Mouse (Mus musculus) heart, embryonic 15.5 days (tissue): ENCODE data around the gene Wdr20. TPM values are rescaled to one million over a fixed set of nuclear protein-coding genes. Genes with fewer than 3 reads are reported as not detected.
A peak's percentile ranks its signal among the peaks of the same experiment; 100 is the strongest.

Experiments
- ATAC-seq: fragments of 200-750 bp; cut with Nextera tagmentation; replicated peaks from 2 replicates; pipeline ENCODE4 v1.8.0; 2017; ENCODE audit warnings: low read depth, moderate TSS enrichment; ENCODE audit not compliant: insufficient number of reproducible peaks, insufficient read depth, low FRiP score
- H3K27ac ChIP-seq: fragments of 300-500 bp; sonication (generic); 2 replicates; pipeline ENCODE4 v1.5.1; 2015; ENCODE audit warnings: mild to moderate bottlenecking, inconsistent platforms
- H3K27me3 ChIP-seq: fragments of 300-500 bp; sonication (generic); 2 replicates; pipeline ENCODE4 v1.6.1; 2015; ENCODE audit warnings: inconsistent platforms
- H3K36me3 ChIP-seq: fragments of 300-500 bp; sonication (generic); 2 replicates; pipeline ENCODE4 v1.6.1; 2015; ENCODE audit warnings: mild to moderate bottlenecking, inconsistent platforms
- H3K4me1 ChIP-seq: fragments of 300-500 bp; sonication (generic); replicated peaks from 2 replicates; pipeline ENCODE4 v1.6.1; 2015; ENCODE audit warnings: inconsistent platforms
- H3K4me2 ChIP-seq: fragments of 300-500 bp; sonication (generic); 2 replicates; pipeline ENCODE4 v1.6.1; 2015; ENCODE audit warnings: inconsistent platforms, mild to moderate bottlenecking, moderate library complexity
- H3K4me3 ChIP-seq: fragments of 300-500 bp; sonication (generic); 2 replicates; pipeline ENCODE4 v1.5.1; 2015; ENCODE audit warnings: mild to moderate bottlenecking, inconsistent platforms
- H3K9ac ChIP-seq: fragments of 300-500 bp; sonication (generic); 2 replicates; pipeline ENCODE4 v1.6.1; 2015; ENCODE audit warnings: mild to moderate bottlenecking, inconsistent platforms
- H3K9me3 ChIP-seq: fragments of 300-500 bp; sonication (generic); replicated peaks from 2 replicates; pipeline ENCODE4 v1.6.1; 2016; ENCODE audit warnings: inconsistent platforms
- WGBS: fragments of 180-500 bp; shearing (Covaris S2); methylation state at CpG from one replicate; pipeline ENCODE4 v1.1.7; 2015; ENCODE audit warnings: mixed read lengths; 5-methylcytosine and 5-hydroxymethylcytosine counted together
- polyA plus RNA-seq: library from polyadenylated mRNA; unstranded; fragments of >200 nt; fragmentation: Nextera tagmentation; extraction: Ambion mirVana; gene quantifications from 2 replicates; pipeline ENCODE4 v1.2.1, GENCODE M21; 2015

The Wdr20 gene
- polyA plus RNA-seq, 1 experiment from 2014 or later, result 14.7 TPM

DNA sequence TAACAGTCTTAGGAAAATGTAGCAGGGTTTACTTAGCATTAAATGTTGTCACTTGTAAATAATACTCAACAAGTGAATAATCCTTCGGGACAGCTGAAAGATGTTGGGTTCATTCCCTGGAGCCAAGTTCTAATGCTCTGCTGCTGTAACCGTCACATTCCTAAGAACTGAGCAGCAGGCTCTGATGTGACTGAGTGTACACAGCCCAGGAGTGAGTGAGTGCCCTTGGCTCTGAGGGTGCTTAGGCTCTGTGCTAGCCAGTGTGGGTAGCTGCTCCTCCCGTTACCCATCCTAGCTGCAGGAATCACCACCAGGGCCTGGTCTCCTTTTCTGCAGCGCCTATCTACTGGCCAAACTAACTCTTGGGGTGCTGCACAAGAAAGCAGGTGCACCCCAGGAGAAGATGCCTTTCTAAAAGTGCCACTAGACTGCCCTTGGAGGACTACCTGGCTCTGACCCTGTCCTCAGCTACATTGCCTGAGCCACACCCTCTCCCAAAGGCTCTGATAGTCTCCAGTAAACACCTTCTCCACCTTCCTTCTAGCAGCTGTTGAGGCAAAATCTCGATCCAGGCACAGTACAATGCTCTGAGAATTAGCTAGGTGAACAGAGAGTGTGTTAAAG lies 65.0 kb downstream of the Wdr20 start:
- ATAC-seq, result no peak
- no peak overlapping the region for H3K4me2 ChIP-seq
- H3K9me3 ChIP-seq, result no peaks in the 10 kb centered on the region
- 84% methylated on average over 5 of the region's 5 CpGs for WGBS
- H3K27me3 ChIP-seq, result no peaks in the 10 kb centered on the region
- no peak overlapping the region for H3K27ac ChIP-seq
- H3K9ac ChIP-seq, result no peak overlapping the region
- H3K4me3 ChIP-seq, result no peak overlapping the region
- H3K36me3 ChIP-seq, result no peaks in the 10 kb centered on the region
- peaks cover 30% of the 10 kb centered on the region for H3K4me1 ChIP-seq

DNA sequence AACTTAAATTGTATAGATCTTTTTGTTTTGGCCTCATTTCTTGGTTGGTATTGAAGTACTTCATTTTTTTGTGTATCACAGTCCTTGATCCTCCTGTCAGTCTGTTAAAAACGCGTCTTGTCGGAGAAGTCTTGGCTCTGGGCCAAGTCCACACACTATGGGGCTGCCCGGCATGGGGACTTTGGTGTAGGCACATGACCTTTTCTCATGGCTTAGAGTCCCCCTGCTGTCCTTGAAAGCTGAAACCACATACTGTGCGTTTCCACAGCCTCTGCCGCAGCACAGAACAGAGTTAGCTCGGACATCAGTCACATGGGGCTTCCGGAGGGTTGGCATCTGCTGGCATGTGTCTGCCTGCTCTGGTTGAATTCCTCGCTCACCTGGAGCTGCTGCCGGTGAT lies 66.5 kb downstream of the Wdr20 start:
- no peak overlapping the region for H3K4me2 ChIP-seq
- H3K27me3 ChIP-seq, result no peaks in the 10 kb centered on the region
- H3K27ac ChIP-seq, result peak overlapping the region; percentile 65
- peaks cover 21% of the 10 kb centered on the region for H3K4me1 ChIP-seq
- no peaks in the 10 kb centered on the region for H3K9me3 ChIP-seq
- peak overlapping the region; percentile 12; the same call in 1 of the 2 replicates for H3K4me3 ChIP-seq
- H3K36me3 ChIP-seq, result no peaks in the 10 kb centered on the region
- no peak overlapping the region for H3K9ac ChIP-seq
- 25% methylated on average over 10 of the region's 10 CpGs for WGBS
- peak; percentile 69 for ATAC-seq

DNA sequence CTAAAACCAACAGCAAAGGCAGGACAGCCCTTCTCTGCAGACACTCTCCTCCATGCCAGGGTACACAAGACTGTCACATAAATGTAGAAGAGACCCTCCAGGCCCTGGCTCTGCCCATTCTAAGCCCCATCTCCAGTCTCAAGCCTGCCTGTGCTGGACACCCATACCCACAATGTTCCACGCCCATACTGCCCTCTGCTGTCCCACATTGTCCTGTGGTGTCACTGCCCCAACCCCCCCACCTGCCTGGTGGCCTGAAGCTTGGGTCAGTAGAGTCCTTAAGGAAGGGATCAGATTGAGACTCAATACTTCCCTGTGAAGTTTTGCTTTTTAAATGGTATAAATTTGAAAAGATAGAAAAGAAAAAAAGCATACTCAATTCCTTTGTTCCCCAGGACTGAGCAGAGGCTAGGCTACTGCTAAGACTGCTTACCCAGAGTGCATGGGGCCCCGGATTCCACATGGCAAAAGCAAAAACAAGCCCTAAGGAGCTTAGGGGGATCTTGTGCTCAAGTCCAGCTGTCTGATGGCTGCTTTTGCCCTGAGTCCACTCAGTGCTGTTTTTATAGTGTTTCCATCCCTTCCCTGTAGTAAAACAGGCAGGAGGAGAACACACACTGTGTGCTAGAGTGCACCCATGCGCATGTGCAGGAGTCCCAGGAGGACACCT lies 68.7 kb downstream of the Wdr20 start:
- Histone ChIP-seq H3K4me1 (peaks cover 17% of the 10 kb centered on the region), H3K36me3 (no peaks in the 10 kb centered on the region), H3K4me2 (no peak overlapping the region), H3K27me3 (no peaks in the 10 kb centered on the region), H3K4me3 (no peak overlapping the region), H3K9me3 (no peaks in the 10 kb centered on the region), H3K27ac (no peak overlapping the region), H3K9ac (no peak overlapping the region)
- WGBS, result 82% methylated on average over 3 of the region's 3 CpGs
- no peak for ATAC-seq

DNA sequence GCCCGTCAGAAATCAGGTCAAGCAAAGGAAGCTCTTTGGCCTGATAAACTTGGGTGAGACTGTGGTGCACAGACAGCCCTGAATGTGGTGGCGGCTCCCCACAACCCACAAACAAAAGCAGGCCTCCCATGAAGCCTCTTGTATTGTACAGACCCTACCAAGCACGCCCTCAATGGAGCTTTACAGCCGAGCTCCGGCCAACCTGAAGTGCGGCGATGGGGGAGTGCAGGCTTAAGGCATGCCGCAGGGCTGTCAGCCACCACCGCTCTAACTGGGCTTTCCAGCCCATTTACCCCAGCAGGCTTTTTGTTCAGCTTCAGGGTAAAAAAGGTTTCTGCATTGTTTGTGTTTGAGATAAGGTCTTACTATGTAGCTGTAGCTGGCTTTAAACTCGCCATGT lies 70.7 kb downstream of the Wdr20 start:
- 76% methylated on average over 10 of the region's 10 CpGs for WGBS
- Histone ChIP-seq H3K4me3 (no peak overlapping the region), H3K9ac (no peak overlapping the region), H3K36me3 (no peaks in the 10 kb centered on the region), H3K27ac (no peak overlapping the region), H3K27me3 (no peaks in the 10 kb centered on the region), H3K4me1 (peaks cover 11% of the 10 kb centered on the region), H3K9me3 (no peaks in the 10 kb centered on the region), H3K4me2 (no peak overlapping the region)
- ATAC-seq, result no peak

DNA sequence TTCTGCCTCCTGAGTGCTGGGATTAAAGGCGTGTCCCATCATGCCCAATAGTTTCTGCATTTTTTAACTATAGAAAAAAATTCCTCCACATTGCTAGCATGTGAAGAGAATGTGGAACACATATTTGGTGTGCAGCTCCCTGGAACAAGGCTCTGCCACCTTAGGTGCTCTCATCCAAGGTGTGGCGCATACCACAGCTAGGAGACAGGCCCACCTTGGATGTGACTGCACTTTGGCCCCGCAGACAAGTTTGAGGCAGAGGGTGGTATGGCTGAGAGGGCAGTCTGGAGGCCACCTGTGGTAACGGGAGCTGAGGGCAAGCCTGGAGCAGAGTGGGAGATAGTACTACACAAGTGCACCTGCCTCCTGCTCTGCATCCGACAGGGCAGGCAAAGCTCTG lies 71.1 kb downstream of the Wdr20 start:
- WGBS, result 75% methylated on average over 5 of the region's 5 CpGs
- H3K27ac ChIP-seq, result no peak overlapping the region
- H3K4me2 ChIP-seq, result no peak overlapping the region
- H3K4me3 ChIP-seq, result no peak overlapping the region
- H3K36me3 ChIP-seq, result no peaks in the 10 kb centered on the region
- no peak for ATAC-seq
- no peaks in the 10 kb centered on the region for H3K27me3 ChIP-seq
- peaks cover 9% of the 10 kb centered on the region for H3K4me1 ChIP-seq
- no peak overlapping the region for H3K9ac ChIP-seq
- no peaks in the 10 kb centered on the region for H3K9me3 ChIP-seq

DNA sequence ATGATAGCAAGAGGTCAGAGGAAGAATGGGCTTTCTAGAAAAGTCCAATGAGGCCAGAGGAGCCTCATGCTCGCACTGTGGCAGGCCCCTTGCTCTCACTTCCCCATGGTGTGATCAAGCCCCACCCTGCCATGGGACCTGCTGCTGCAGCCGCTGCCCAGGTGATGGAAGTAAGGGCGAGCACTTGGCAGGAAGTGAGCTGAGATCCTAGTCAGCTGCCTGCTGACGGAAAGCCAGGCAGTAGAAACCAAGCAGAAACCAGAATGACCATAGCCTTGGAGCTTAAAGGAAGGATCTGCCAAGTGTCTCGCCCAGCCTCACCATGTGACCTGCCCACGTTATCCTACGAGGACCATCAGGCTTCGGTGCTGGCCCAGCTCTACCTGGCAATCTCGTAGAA lies 75.4 kb downstream of the Wdr20 start:
- Histone ChIP-seq H3K4me2 (no peak overlapping the region), H3K27ac (no peak overlapping the region), H3K9ac (no peak overlapping the region), H3K4me1 (no peaks in the 10 kb centered on the region), H3K27me3 (no peaks in the 10 kb centered on the region), H3K36me3 (no peaks in the 10 kb centered on the region), H3K9me3 (no peaks in the 10 kb centered on the region), H3K4me3 (no peak overlapping the region)
- ATAC-seq, result no peak
- WGBS, result 84% methylated on average over 9 of the region's 9 CpGs

DNA sequence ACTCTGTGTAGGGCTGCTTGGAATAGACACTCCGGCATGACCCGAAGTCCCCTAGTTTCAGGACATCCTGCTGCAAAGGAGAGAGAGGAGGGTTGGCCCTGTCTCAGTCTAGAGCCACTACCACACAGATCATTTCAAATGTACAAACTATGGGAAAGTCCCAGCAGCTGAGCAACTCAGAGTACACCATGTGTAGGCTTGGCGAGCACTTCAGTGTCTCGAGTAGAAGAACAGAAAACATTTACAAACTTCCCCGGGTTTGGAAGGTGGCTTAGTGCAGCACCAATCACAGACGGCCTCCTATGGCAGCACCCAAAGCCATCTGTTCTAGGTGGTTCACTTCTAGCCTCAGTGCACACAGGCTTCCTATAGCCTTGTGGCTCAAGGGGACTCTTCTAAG lies 75.9 kb downstream of the Wdr20 start:
- WGBS, result 86% methylated on average over 6 of the region's 6 CpGs
- no peak overlapping the region for H3K4me2 ChIP-seq
- no peak overlapping the region for H3K4me3 ChIP-seq
- H3K36me3 ChIP-seq, result no peaks in the 10 kb centered on the region
- no peaks in the 10 kb centered on the region for H3K4me1 ChIP-seq
- no peaks in the 10 kb centered on the region for H3K9me3 ChIP-seq
- no peak overlapping the region for H3K9ac ChIP-seq
- H3K27ac ChIP-seq, result no peak overlapping the region
- no peaks in the 10 kb centered on the region for H3K27me3 ChIP-seq
- no peak for ATAC-seq

DNA sequence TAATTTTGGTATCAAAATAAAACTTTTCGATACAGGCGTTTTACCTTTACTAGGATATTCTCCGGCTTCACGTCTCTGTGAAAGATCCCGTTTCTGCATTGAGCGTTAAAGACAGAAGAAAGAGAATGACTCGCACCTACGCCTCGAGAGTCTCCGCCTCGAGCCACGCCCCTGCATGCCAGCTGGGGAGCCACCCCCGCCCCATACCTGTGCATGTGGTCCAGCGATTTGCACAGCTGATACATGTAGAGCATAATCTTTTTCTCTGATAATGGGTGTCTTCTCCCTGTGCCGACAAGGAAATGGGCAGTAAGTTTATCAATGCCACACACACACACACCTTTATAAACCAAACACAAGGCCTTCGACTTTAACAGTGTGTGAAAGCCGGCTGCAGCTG lies 77.2 kb downstream of the Wdr20 start:
- no peaks in the 10 kb centered on the region for H3K27me3 ChIP-seq
- no peaks in the 10 kb centered on the region for H3K4me1 ChIP-seq
- no peak for ATAC-seq
- 65% methylated on average over 17 of the region's 17 CpGs for WGBS
- H3K4me2 ChIP-seq, result no peak overlapping the region
- no peaks in the 10 kb centered on the region for H3K9me3 ChIP-seq
- H3K36me3 ChIP-seq, result no peaks in the 10 kb centered on the region
- H3K9ac ChIP-seq, result no peak overlapping the region
- no peak overlapping the region for H3K27ac ChIP-seq
- no peak overlapping the region for H3K4me3 ChIP-seq

DNA sequence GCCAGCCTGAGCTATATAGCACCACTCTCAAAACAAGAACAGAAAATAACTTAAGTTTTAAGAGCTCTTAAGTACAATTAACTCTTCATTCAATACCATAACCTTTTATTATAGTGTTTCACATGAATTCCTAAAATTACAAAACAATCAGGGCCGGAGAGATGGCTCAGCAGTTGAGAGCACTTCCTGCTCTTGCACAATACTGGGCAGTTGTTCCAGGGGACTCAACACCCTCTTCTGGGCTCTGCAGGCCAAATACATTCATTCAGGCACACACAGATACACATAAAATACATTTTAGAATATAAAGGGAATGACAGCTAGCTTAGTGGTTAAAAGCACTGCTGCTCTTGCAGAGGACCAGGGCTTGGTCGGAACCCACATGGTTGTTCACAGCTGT lies 79.1 kb downstream of the Wdr20 start:
- H3K4me3 ChIP-seq, result no peak overlapping the region
- no peak overlapping the region for H3K27ac ChIP-seq
- no peak overlapping the region for H3K9ac ChIP-seq
- no peaks in the 10 kb centered on the region for H3K4me1 ChIP-seq
- no peak overlapping the region for H3K4me2 ChIP-seq
- no peaks in the 10 kb centered on the region for H3K9me3 ChIP-seq
- no peak for ATAC-seq
- no peaks in the 10 kb centered on the region for H3K27me3 ChIP-seq
- 93% methylated on average over 2 of the region's 2 CpGs for WGBS
- no peaks in the 10 kb centered on the region for H3K36me3 ChIP-seq

DNA sequence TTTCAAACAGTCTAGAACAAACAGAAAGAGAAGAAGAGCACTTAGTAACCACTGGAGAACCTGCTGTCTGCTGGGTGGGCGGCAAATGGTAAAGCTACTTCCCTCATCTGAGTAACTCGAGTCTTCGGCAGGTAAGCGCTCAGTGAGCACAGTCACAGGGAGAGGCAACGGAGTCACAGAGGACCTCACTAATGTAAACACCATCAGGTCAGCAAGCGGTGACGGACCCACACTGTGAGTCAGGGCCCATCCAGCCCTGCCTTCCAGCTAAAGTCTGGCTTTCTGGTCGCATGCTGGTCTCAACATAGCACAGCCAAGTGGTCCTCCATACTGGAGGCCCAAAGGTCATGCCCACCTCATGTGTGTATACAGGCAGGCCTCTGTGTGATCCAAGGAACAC lies 81.6 kb downstream of the Wdr20 start:
- H3K27ac ChIP-seq, result no peak overlapping the region
- ATAC-seq, result no peak
- H3K4me1 ChIP-seq, result no peaks in the 10 kb centered on the region
- H3K9ac ChIP-seq, result no peak overlapping the region
- 69% methylated on average over 8 of the region's 8 CpGs for WGBS
- H3K4me3 ChIP-seq, result no peak overlapping the region
- H3K27me3 ChIP-seq, result no peaks in the 10 kb centered on the region
- no peaks in the 10 kb centered on the region for H3K36me3 ChIP-seq
- no peak overlapping the region for H3K4me2 ChIP-seq
- H3K9me3 ChIP-seq, result no peaks in the 10 kb centered on the region

DNA sequence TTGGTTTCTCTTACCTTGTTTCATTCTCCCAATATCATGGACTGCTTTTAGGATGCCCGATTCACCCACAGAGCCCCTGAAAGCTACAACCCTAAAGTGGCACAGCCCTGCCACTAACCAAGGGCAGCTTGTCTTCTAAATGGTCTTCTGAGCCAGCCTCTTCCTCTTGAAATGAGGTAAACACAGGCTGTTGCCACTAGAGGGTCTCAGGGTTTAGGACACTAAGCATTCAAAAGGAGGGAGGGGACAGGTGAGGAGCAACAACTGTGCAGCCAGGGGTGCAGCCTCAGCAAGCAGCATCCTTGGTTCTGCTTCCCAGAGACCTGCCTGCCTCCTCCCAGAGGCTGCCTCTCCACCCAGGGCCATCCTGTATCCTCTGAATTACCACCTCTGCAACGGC lies 84.0 kb downstream of the Wdr20 start:
- ATAC-seq, result no peak
- Histone ChIP-seq H3K27me3 (no peaks in the 10 kb centered on the region), H3K9me3 (no peaks in the 10 kb centered on the region), H3K4me2 (no peak overlapping the region), H3K36me3 (no peaks in the 10 kb centered on the region), H3K9ac (no peak overlapping the region), H3K4me3 (no peak overlapping the region), H3K27ac (no peak overlapping the region), H3K4me1 (no peaks in the 10 kb centered on the region)
- WGBS, result 89% methylated on average over 2 of the region's 2 CpGs

DNA sequence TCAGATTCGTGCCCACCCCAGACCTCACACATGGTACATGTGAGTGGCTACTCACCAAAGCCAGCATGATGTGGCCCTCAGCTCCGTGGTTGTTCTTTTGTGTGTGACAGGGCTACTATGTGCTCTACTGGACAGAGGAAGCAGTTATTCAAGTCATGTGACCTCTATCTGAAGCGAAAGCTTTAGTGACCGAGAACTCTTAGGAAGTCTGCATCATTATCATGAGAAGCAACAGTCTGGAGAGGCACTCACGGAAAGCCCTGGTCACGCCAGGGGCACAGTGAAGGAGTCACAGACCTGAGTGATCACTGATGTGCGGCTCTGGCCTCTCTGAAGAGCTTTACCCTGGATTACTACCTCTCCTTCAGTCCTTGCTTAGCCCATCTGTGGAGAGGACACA lies 84.6 kb downstream of the Wdr20 start:
- WGBS, result 75% methylated on average over 7 of the region's 7 CpGs
- Histone ChIP-seq H3K4me2 (no peak overlapping the region), H3K9ac (no peak overlapping the region), H3K4me3 (no peak overlapping the region), H3K36me3 (no peaks in the 10 kb centered on the region), H3K4me1 (no peaks in the 10 kb centered on the region), H3K27me3 (no peaks in the 10 kb centered on the region), H3K9me3 (no peaks in the 10 kb centered on the region), H3K27ac (no peak overlapping the region)
- ATAC-seq, result no peak
